Mouse (Mus musculus) CH12.LX (cell line): ENCODE data around the gene Pck2. TPM values are rescaled to one million over a fixed set of nuclear protein-coding genes. Genes with fewer than 3 reads are reported as not detected.

Experiments used
- DNase-seq: peaks from one replicate; pipeline ENCODE4 v3.0.0-alpha.2; 2013; ENCODE audit errors: extremely low read depth
- H3K27ac ChIP-seq: 2 replicates; pipeline ENCODE4 v1.5.1; 2012; ENCODE audit warnings: low read depth, mild to moderate bottlenecking, control low read depth, moderate library complexity; ENCODE audit not compliant: insufficient read depth
- H3K27me3 ChIP-seq: replicated peaks from 2 replicates; pipeline ENCODE3; 2012; ENCODE audit warnings: inconsistent platforms
- H3K36me3 ChIP-seq, 2 experiments: replicated peaks in 1 of 2; 2 replicates each; pipeline versions ENCODE3 to v1.6.1; 2012; ENCODE audit warnings: inconsistent platforms in 1 of 2, low read length in 1 of 2, mild to moderate bottlenecking in 1 of 2, mixed read lengths in 1 of 2, moderate library complexity in 1 of 2; ENCODE audit not compliant: control insufficient read depth in 1 of 2, insufficient read depth in 1 of 2
- H3K4me1 ChIP-seq, 2 experiments: 2 replicates each; pipeline ENCODE4 v1.6.1; 2012; ENCODE audit warnings: inconsistent platforms in 1 of 2, moderate library complexity in 1 of 2; ENCODE audit not compliant: insufficient read depth in 2 of 2, control insufficient read depth in 1 of 2
- H3K4me2 ChIP-seq: 2 replicates; pipeline ENCODE4 v1.6.1; 2012; ENCODE audit warnings: low read depth, mild to moderate bottlenecking, control low read depth; ENCODE audit not compliant: poor library complexity, insufficient read depth, severe bottlenecking
- H3K4me3 ChIP-seq, 3 experiments: fragments of 150-350 bp in 1 of 3; sonication (generic) in 1 of 3; replicated peaks in 1 of 3; 2 replicates each; pipeline versions ENCODE3 to v1.5.1; 2011 to 2012; ENCODE audit warnings: low read depth in 2 of 3, low read length in 2 of 3, mild to moderate bottlenecking in 2 of 3, moderate library complexity in 2 of 3, control low read depth in 1 of 3, improper control_type of control experiment in 1 of 3, inconsistent platforms in 1 of 3, mixed read lengths in 1 of 3; ENCODE audit not compliant: poor library complexity in 1 of 3
- H3K79me2 ChIP-seq: replicated peaks from 2 replicates; pipeline ENCODE4 v1.6.1; 2012; ENCODE audit warnings: mild to moderate bottlenecking, moderate library complexity; ENCODE audit not compliant: control insufficient read depth, poor library complexity, insufficient read depth, severe bottlenecking; ENCODE audit errors: extremely low read depth
- H3K9ac ChIP-seq: 2 replicates; pipeline ENCODE4 v1.6.1; 2012; ENCODE audit warnings: low read depth, mild to moderate bottlenecking, control low read depth, moderate library complexity; ENCODE audit not compliant: insufficient read depth
- H3K9me3 ChIP-seq: replicated peaks from 2 replicates; pipeline ENCODE3; 2012; ENCODE audit warnings: low read length, inconsistent platforms, mixed read lengths
- CHD2 ChIP-seq: IDR thresholded peaks from 2 replicates; pipeline ENCODE4 v1.6.1; 2011; ENCODE audit warnings: low read length, improper control_type of control experiment
- ELF1 ChIP-seq: IDR thresholded peaks from 2 replicates; pipeline ENCODE4 v1.6.1; 2014; ENCODE audit warnings: low read depth, mild to moderate bottlenecking, inconsistent platforms, low read length, improper control_type of control experiment
- GABPA ChIP-seq: IDR thresholded peaks from 2 replicates; pipeline ENCODE4 v1.6.1; 2012; ENCODE audit warnings: low read depth, low read length, improper control_type of control experiment, inconsistent platforms; ENCODE audit not compliant: insufficient replicate concordance
- IRF4 ChIP-seq: IDR thresholded peaks from 2 replicates; pipeline ENCODE4 v1.6.1; 2014; ENCODE audit warnings: low read depth, mild to moderate bottlenecking, inconsistent platforms, low read length, improper control_type of control experiment
- JUN ChIP-seq: IDR thresholded peaks from 2 replicates; pipeline ENCODE4 v1.6.1; 2011; ENCODE audit warnings: low read depth, mild to moderate bottlenecking, low read length, improper control_type of control experiment, moderate library complexity; ENCODE audit not compliant: insufficient read depth
- JUND ChIP-seq: conservative IDR thresholded peaks from 2 replicates; pipeline ENCODE4 v1.6.1; 2011; ENCODE audit warnings: low read depth, low read length, improper control_type of control experiment
- MAFK ChIP-seq: IDR thresholded peaks from 2 replicates; pipeline ENCODE4 v1.6.1; 2011; ENCODE audit warnings: low read length, improper control_type of control experiment; ENCODE audit not compliant: insufficient replicate concordance
- MAZ ChIP-seq: IDR thresholded peaks from 2 replicates; pipeline ENCODE4 v1.6.1; 2012; ENCODE audit warnings: low read depth, mild to moderate bottlenecking, inconsistent platforms, low read length, improper control_type of control experiment, moderate library complexity
- MXI1 ChIP-seq: IDR thresholded peaks from 2 replicates; pipeline ENCODE4 v1.6.1; 2011; ENCODE audit warnings: mild to moderate bottlenecking, low read depth, low read length, improper control_type of control experiment
- NRF1 ChIP-seq: IDR thresholded peaks from 2 replicates; pipeline ENCODE4 v1.6.1; 2014; ENCODE audit warnings: low read depth, mild to moderate bottlenecking, inconsistent platforms, low read length, improper control_type of control experiment, moderate library complexity
- POLR2A ChIP-seq: IDR thresholded peaks from 2 replicates; pipeline ENCODE4 v1.6.1; 2011; ENCODE audit warnings: low read depth, mild to moderate bottlenecking, improper control_type of control experiment, low read length
- RAD21 ChIP-seq: IDR thresholded peaks from 2 replicates; pipeline ENCODE4 v1.6.1; 2011; ENCODE audit warnings: low read depth, mild to moderate bottlenecking, low read length, improper control_type of control experiment, moderate library complexity
- SIN3A ChIP-seq: IDR thresholded peaks from 2 replicates; pipeline ENCODE4 v1.6.1; 2012; ENCODE audit warnings: low read length, improper control_type of control experiment, inconsistent platforms
- USF2 ChIP-seq: conservative IDR thresholded peaks from 2 replicates; pipeline ENCODE4 v1.6.1; 2011; ENCODE audit warnings: low read depth, low read length, improper control_type of control experiment
- dilution Hi-C: fragments of 300-500 bp; cut with MboI; formaldehyde crosslinking; loops from 2 replicates; pipeline ENCODE4 v1.14.3; 2020; ENCODE audit warnings: low sequenced_read_pairs; ENCODE audit not compliant: extremely low pct_unique_long_range_greater_than_20kb, extremely low pct_ligation_motif_present
- in situ Hi-C: fragments of 300-500 bp; cut with MboI; formaldehyde crosslinking; loops from 3 replicates; pipeline ENCODE4 v1.14.3; 2019; ENCODE audit warnings: low sequenced_read_pairs, low pct_ligation_motif_present, low pct_unique_long_range_greater_than_20kb, mixed read lengths
- polyA plus RNA-seq: library from polyadenylated mRNA; unstranded; fragments of >175 nt; gene quantifications from 2 replicates; pipeline ENCODE4 v1.2.1, GENCODE M21; 2012; ENCODE audit warnings: low read depth; ENCODE audit not compliant: insufficient read length
- total RNA-seq, 2 experiments: library from RNA; depleted of rRNA; stranded (reverse); fragments of 300-350 nt in 1 of 2; fragments of >200 nt in 1 of 2; gene quantifications; 2 replicates each; pipeline ENCODE4 v1.2.3; 2012 to 2014

The Pck2 gene
- total and polyA plus RNA-seq, 3 experiments: 120 to 286 (median 144) TPM

DNA sequence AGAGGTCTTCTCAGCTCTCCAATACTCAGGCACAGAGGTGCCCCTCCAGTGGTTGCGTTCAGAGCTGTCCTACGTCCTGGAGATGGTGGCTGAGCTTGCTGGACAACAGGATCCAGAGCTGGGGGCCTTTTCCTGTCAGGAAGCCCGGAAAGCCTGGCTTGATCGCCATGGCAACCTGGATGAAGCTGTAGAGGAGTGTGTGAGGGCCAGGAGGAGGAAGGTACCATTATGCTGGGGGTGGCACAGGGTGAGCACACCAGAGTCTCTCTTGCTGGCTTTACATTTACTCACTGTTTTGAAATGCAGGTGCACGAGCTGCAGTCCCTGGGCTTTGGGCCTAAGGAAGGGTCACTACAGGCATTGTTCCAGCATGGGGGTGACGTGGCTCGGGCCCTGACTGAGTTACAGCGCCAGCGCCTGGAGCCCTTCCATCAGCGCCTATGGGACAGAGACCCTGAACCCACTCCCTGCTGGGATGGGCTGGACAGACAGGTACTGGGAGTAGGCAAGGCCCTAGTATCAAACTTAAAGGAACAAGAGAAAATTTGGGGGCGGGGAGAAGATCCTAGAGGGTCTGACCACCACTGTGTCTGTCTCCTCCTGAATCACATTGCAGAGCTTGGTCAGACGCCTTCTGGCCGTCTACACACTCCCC lies 56.1 kb downstream of the Pck2 start:
- TF ChIP-seq SIN3A: no peak
- Histone ChIP-seq H3K27ac (no peak overlapping the region), H3K9ac (no peak overlapping the region), H3K4me2 (no peak overlapping the region), H3K4me3 (no peak overlapping the region), H3K9me3 (no peaks in the 10 kb centered on the region), H3K36me3 (peaks cover 63 to 71% of the 10 kb centered on the region in 2 experiments), H3K27me3 (no peaks in the 10 kb centered on the region), H3K4me1 (peaks cover 0 to 21% of the 10 kb centered on the region in 2 experiments; a peak in 2 of 4 replicates), H3K79me2 (peaks cover 12% of the 10 kb centered on the region)
- in situ Hi-C loops (no loop called here), dilution Hi-C loops (no loop called here)
- DNase-seq: no peak

DNA sequence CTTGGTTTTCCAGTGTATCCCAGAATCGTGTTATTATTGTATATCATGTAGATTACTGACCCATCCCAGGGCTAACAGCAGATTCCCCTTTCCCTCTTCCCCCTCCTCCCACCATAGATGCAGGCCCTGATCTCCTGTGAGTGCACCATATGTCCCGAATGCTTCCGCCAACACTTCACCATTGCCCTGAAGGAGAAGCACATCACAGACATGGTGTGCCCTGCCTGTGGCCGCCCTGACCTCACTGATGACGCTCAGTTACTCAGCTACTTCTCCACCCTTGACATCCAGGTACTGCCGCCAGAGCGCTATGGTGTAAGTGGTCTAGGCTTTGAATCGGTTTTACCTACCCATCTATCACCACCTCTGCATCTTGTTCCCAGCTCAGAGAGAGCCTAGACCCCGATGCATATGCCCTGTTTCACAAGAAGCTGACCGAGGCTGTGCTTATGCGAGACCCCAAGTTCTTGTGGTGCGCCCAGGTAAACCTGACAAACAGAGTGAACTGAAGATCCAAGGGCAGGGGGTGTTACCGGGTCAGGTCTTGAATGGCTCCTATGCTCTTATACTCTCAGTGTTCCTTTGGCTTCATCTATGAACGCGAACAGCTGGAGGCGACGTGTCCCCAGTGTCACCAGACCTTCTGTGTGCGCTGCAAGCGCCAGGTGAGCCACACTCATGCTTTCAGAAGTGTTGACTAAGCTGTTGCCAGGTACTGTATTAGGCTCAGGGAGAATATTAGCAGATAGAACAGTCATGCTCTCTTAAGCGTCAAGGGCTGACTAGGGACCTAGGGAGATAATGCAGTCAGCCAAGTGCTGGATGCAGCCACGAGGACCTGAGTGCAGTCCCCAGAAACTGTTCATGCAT lies 58.7 kb downstream of the Pck2 start:
- dilution Hi-C loops: no loop called here
- DNase-seq: no peak
- in situ Hi-C loops: no loop called here
- Histone ChIP-seq H3K9me3 (no peaks in the 10 kb centered on the region), H3K27ac (no peak overlapping the region), H3K36me3 (peaks cover 81 to 91% of the 10 kb centered on the region in 2 experiments), H3K4me1 (peaks cover 0 to 22% of the 10 kb centered on the region in 2 experiments; a peak in 2 of 4 replicates), H3K79me2 (no peaks in the 10 kb centered on the region), H3K27me3 (no peaks in the 10 kb centered on the region), H3K9ac (no peak overlapping the region), H3K4me3 (no peak overlapping the region), H3K4me2 (no peak overlapping the region)
- no peak for TF ChIP-seq MXI1
- TF ChIP-seq SIN3A: no peak
- TF ChIP-seq MAZ: no peak
- no peak for TF ChIP-seq ELF1
- no peak for TF ChIP-seq GABPA
- no peak for TF ChIP-seq NRF1
- TF ChIP-seq RAD21: no peak
- TF ChIP-seq JUN: no peak
- no peak for TF ChIP-seq MAFK
- no peak for TF ChIP-seq USF2
- no peak for TF ChIP-seq CHD2
- no peak for TF ChIP-seq JUND
- no peak for TF ChIP-seq IRF4
- no peak for TF ChIP-seq POLR2A

Other genes with a start within 250 kb of the Pck2 start
Only the 20 nearest of the 30 such genes appear.
- 37.3 and 40.3 TPM in 2 replicates for gene Dhrs4, start 61.5 kb upstream of the Pck2 start, total RNA-seq (2012; rRNA removed)
- gene Dhrs4, start 61.5 kb upstream of the Pck2 start, total RNA-seq (2014; rRNA removed): 24.7 and 27.9 TPM in 2 replicates
- 60.2 and 77.6 TPM in 2 replicates for gene Dhrs4, start 61.5 kb upstream of the Pck2 start, polyA plus RNA-seq
- gene Carmil3, start 49.6 kb upstream of the Pck2 start, total RNA-seq (2012; rRNA removed): 1.3 and 2.3 TPM in 2 replicates
- 1.00 and 1.9 TPM in 2 replicates for gene Carmil3, start 49.6 kb upstream of the Pck2 start, total RNA-seq (2014; rRNA removed)
- 5.2 and 6.0 TPM in 2 replicates for gene Carmil3, start 49.6 kb upstream of the Pck2 start, polyA plus RNA-seq
- gene Cpne6, start 29.8 kb upstream of the Pck2 start, total RNA-seq (2012; rRNA removed): not detected in 2 replicates
- gene Cpne6, start 29.8 kb upstream of the Pck2 start, total RNA-seq (2014; rRNA removed): not detected in 2 replicates
- not detected in 2 replicates for gene Cpne6, start 29.8 kb upstream of the Pck2 start, polyA plus RNA-seq
- gene Nrl, start 15.3 kb upstream of the Pck2 start, total RNA-seq (2012; rRNA removed): 0.13 and 0.29 TPM in 2 replicates
- gene Nrl, start 15.3 kb upstream of the Pck2 start, total RNA-seq (2014; rRNA removed): 0.14 and 0.86 TPM in 2 replicates
- 0.20 TPM in 1 of 2 replicates, not detected in the other for gene Nrl, start 15.3 kb upstream of the Pck2 start, polyA plus RNA-seq
- 36.1 and 39.1 TPM in 2 replicates for gene Dcaf11, start 19.7 kb downstream of the Pck2 start, total RNA-seq (2012; rRNA removed)
- gene Dcaf11, start 19.7 kb downstream of the Pck2 start, total RNA-seq (2014; rRNA removed): 29.3 and 30.2 TPM in 2 replicates
- gene Dcaf11, start 19.7 kb downstream of the Pck2 start, polyA plus RNA-seq: 29.6 and 32.6 TPM in 2 replicates
- gene A730061H03Rik, start 20.1 kb downstream of the Pck2 start, total RNA-seq (2012; rRNA removed): 0.34 and 0.63 TPM in 2 replicates
- not detected in 2 replicates for gene A730061H03Rik, start 20.1 kb downstream of the Pck2 start, total RNA-seq (2014; rRNA removed)
- gene A730061H03Rik, start 20.1 kb downstream of the Pck2 start, polyA plus RNA-seq: 0.93 and 1.4 TPM in 2 replicates
- not detected in 2 replicates for gene Fitm1, start 35.4 kb downstream of the Pck2 start, total RNA-seq (2012; rRNA removed)
- not detected in 2 replicates for gene Fitm1, start 35.4 kb downstream of the Pck2 start, total RNA-seq (2014; rRNA removed)
- not detected in 2 replicates for gene Fitm1, start 35.4 kb downstream of the Pck2 start, polyA plus RNA-seq
- gene Psme1, start 37.9 kb downstream of the Pck2 start, total RNA-seq (2012; rRNA removed): 292 and 335 TPM in 2 replicates
- gene Psme1, start 37.9 kb downstream of the Pck2 start, total RNA-seq (2014; rRNA removed): 338 and 377 TPM in 2 replicates
- gene Psme1, start 37.9 kb downstream of the Pck2 start, polyA plus RNA-seq: 638 and 740 TPM in 2 replicates
- gene Emc9, start 45.0 kb downstream of the Pck2 start, total RNA-seq (2012; rRNA removed): 9.6 and 10.4 TPM in 2 replicates
- 1.6 and 1.7 TPM in 2 replicates for gene Emc9, start 45.0 kb downstream of the Pck2 start, total RNA-seq (2014; rRNA removed)
- 3.7 and 4.2 TPM in 2 replicates for gene Emc9, start 45.0 kb downstream of the Pck2 start, polyA plus RNA-seq
- gene Psme2, start 50.8 kb downstream of the Pck2 start, total RNA-seq (2012; rRNA removed): 634 and 684 TPM in 2 replicates
- gene Psme2, start 50.8 kb downstream of the Pck2 start, total RNA-seq (2014; rRNA removed): 467 and 546 TPM in 2 replicates
- 650 and 757 TPM in 2 replicates for gene Psme2, start 50.8 kb downstream of the Pck2 start, polyA plus RNA-seq
- gene Rnf31, start 51.4 kb downstream of the Pck2 start, total RNA-seq (2012; rRNA removed): 14.8 and 15.9 TPM in 2 replicates
- 3.2 and 3.8 TPM in 2 replicates for gene Rnf31, start 51.4 kb downstream of the Pck2 start, total RNA-seq (2014; rRNA removed)
- gene Rnf31, start 51.4 kb downstream of the Pck2 start, polyA plus RNA-seq: 18.2 and 22.6 TPM in 2 replicates
- 9.2 and 10.1 TPM in 2 replicates for gene Irf9, start 63.3 kb downstream of the Pck2 start, total RNA-seq (2012; rRNA removed)
- 9.6 and 11.2 TPM in 2 replicates for gene Irf9, start 63.3 kb downstream of the Pck2 start, total RNA-seq (2014; rRNA removed)
- 12.4 and 12.8 TPM in 2 replicates for gene Irf9, start 63.3 kb downstream of the Pck2 start, polyA plus RNA-seq
- gene Rec8, start 77.8 kb downstream of the Pck2 start, total RNA-seq (2012; rRNA removed): not detected in 2 replicates
- not detected in 2 replicates for gene Rec8, start 77.8 kb downstream of the Pck2 start, total RNA-seq (2014; rRNA removed)
- not detected in 2 replicates for gene Rec8, start 77.8 kb downstream of the Pck2 start, polyA plus RNA-seq
- 84.8 and 95.0 TPM in 2 replicates for gene Ipo4, start 95.7 kb downstream of the Pck2 start, total RNA-seq (2012; rRNA removed)
- 47.5 TPM in 2 replicates for gene Ipo4, start 95.7 kb downstream of the Pck2 start, total RNA-seq (2014; rRNA removed)
- 164 and 175 TPM in 2 replicates for gene Ipo4, start 95.7 kb downstream of the Pck2 start, polyA plus RNA-seq
- gene Gm49378, start 97.6 kb downstream of the Pck2 start, total RNA-seq (2012; rRNA removed): 0.17 TPM in 1 of 2 replicates, not detected in the other
- 9.1 and 11.7 TPM in 2 replicates for gene Gm49378, start 97.6 kb downstream of the Pck2 start, total RNA-seq (2014; rRNA removed)
- gene Gm49378, start 97.6 kb downstream of the Pck2 start, polyA plus RNA-seq: 8.7 TPM in 1 of 2 replicates, not detected in the other
- gene Tm9sf1, start 103.5 kb downstream of the Pck2 start, total RNA-seq (2012; rRNA removed): 51.3 and 57.8 TPM in 2 replicates
- gene Tm9sf1, start 103.5 kb downstream of the Pck2 start, total RNA-seq (2014; rRNA removed): 36.1 and 39.5 TPM in 2 replicates
- gene Tm9sf1, start 103.5 kb downstream of the Pck2 start, polyA plus RNA-seq: 58.0 and 65.3 TPM in 2 replicates
- 0.29 and 0.30 TPM in 2 replicates for gene Tssk4, start 109.9 kb downstream of the Pck2 start, total RNA-seq (2012; rRNA removed)
- gene Tssk4, start 109.9 kb downstream of the Pck2 start, total RNA-seq (2014; rRNA removed): 0.14 TPM in 1 of 2 replicates, not detected in the other
- gene Tssk4, start 109.9 kb downstream of the Pck2 start, polyA plus RNA-seq: 0.26 and 0.31 TPM in 2 replicates
- 25.1 and 25.6 TPM in 2 replicates for gene Mdp1, start 120.2 kb downstream of the Pck2 start, total RNA-seq (2012; rRNA removed)
- gene Mdp1, start 120.2 kb downstream of the Pck2 start, total RNA-seq (2014; rRNA removed): 30.9 and 39.0 TPM in 2 replicates
- gene Mdp1, start 120.2 kb downstream of the Pck2 start, polyA plus RNA-seq: 23.4 and 26.0 TPM in 2 replicates
- gene Gmpr2, start 131.7 kb downstream of the Pck2 start, total RNA-seq (2012; rRNA removed): 34.3 and 37.3 TPM in 2 replicates
- 51.3 and 54.9 TPM in 2 replicates for gene Gmpr2, start 131.7 kb downstream of the Pck2 start, total RNA-seq (2014; rRNA removed)
- gene Gmpr2, start 131.7 kb downstream of the Pck2 start, polyA plus RNA-seq: 34.7 and 44.3 TPM in 2 replicates
- 378 and 515 TPM in 2 replicates for gene Nedd8, start 131.9 kb downstream of the Pck2 start, total RNA-seq (2012; rRNA removed)
- gene Nedd8, start 131.9 kb downstream of the Pck2 start, total RNA-seq (2014; rRNA removed): 272 and 276 TPM in 2 replicates
- 513 and 653 TPM in 2 replicates for gene Nedd8, start 131.9 kb downstream of the Pck2 start, polyA plus RNA-seq